Mouse (Mus musculus): ENCODE data around the gene Npc2.
A peak's percentile ranks its signal among the peaks of the same experiment; 100 is the strongest.

DNA sequence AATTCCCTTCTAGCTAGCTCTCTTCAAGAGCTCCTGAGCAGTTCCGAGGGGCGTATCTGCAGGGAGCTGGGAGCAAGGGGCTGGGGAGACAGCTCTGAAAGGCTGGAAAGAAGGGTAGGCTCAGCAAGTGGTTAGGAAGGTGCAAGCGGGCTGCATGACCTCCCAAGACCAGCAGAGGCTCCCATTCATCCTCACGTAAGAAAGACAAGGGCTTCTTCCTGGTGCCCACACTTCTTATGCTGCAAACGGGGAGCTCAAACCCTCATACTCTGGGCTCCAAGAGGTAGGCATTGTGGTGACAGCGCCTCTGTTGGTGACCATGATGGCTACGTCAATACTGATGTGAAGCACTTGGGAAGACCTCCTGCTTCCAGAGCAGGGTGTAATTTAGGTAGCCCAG, 40.8 kb upstream of the Npc2 start:
- TF ChIP-seq EP300 (IDR thresholded peaks at IDR 0.05; ENCODE audit: insufficient read depth, low read depth, low read length) (no peak), CTCF (IDR thresholded peaks at IDR 0.05; ENCODE audit: low read depth, low read length) (peak; percentile 1), POLR2A (IDR thresholded peaks at IDR 0.05; ENCODE audit: insufficient read depth, low read length) (no peak)
